Mouse (Mus musculus) heart, adult 2 months (tissue): ENCODE data around the gene Acbd6.

Experiments
- CTCF ChIP-seq: fragments of 200-600 bp; IDR thresholded peaks from 2 replicates; pipeline ENCODE4 v1.8.1; 2022; ENCODE audit warnings: antibody characterized with exemption, mild to moderate bottlenecking, moderate library complexity
- POLR2A ChIP-seq: fragments of 200-500 bp; IDR thresholded peaks from 2 replicates; pipeline ENCODE4 v1.6.1; 2011; ENCODE audit warnings: mild to moderate bottlenecking, low read depth, low read length, control low read depth; ENCODE audit not compliant: insufficient read depth

GRCm38 (mm10) chr1:155663994-155664393, 106.1 kb downstream of the Acbd6 start:
- TF ChIP-seq CTCF (no peak), POLR2A (no peak)
